ENCODE assay signal across 26 mouse cellular contexts in genomic region chr2:16459490-16459889, GRCm38 (mm10).
DNase-seq lines count a peak whose midpoint lies in the region; ATAC-seq lines count a peak whose summit lies in the region.
"Had no signal": no experiment of that assay in that cellular context is flagged by ENCODE, and none has a peak within 500 bp of the region (broad histone marks: within the 10 kb centered on the region; RNA-seq: fewer than 3 reads in every experiment).

No protein-coding gene starts in this region.

- no peaks in the 10 kb centered on the region for H3K9me3 ChIP-seq in forebrain, embryonic 14.5 days (replicated peaks; ENCODE audit: control insufficient read depth, low read length)
- H3K9me3 ChIP-seq in forebrain, embryonic 12.5 days: no peaks in the 10 kb centered on the region
- no peaks in the 10 kb centered on the region for H3K9me3 ChIP-seq in heart, embryonic 15.5 days (replicated peaks)
- H3K9me3 ChIP-seq: embryonic facial prominence, embryonic 15.5 days; G1E; hindbrain, embryonic 12.5 days; limb, embryonic 12.5 days had no signal

- H3K27ac ChIP-seq in forebrain, embryonic 14.5 days (ENCODE audit: low read depth, low read length): no peak overlapping the region
- no peak overlapping the region for H3K27ac ChIP-seq in forebrain, embryonic 12.5 days
- H3K27ac ChIP-seq in heart, embryonic 15.5 days: peak overlapping the region; percentile 16; the same call in 1 of the 2 replicates
- H3K27ac ChIP-seq: embryonic facial prominence, embryonic 15.5 days; hindbrain, embryonic 12.5 days; limb, embryonic 12.5 days had no signal

- intact Hi-C loops in heart, postnatal 25 days (cut with DNase I): no loop called here

- no peaks in the 10 kb centered on the region for H3K36me3 ChIP-seq in forebrain, embryonic 14.5 days (ENCODE audit: control insufficient read depth, insufficient read depth, low read length)
- H3K36me3 ChIP-seq in forebrain, embryonic 12.5 days (replicated peaks): no peaks in the 10 kb centered on the region
- no peaks in the 10 kb centered on the region for H3K36me3 ChIP-seq in heart, embryonic 15.5 days
- H3K36me3 ChIP-seq: embryonic facial prominence, embryonic 15.5 days; G1E; hindbrain, embryonic 12.5 days; limb, embryonic 12.5 days had no signal

- H3K4me3 ChIP-seq in forebrain, embryonic 14.5 days (ENCODE audit: low read depth, low read length): no peak overlapping the region
- no peak overlapping the region for H3K4me3 ChIP-seq in forebrain, embryonic 12.5 days (replicated peaks)
- H3K4me3 ChIP-seq in heart, embryonic 15.5 days: no peak overlapping the region
- H3K4me3 ChIP-seq: embryonic facial prominence, embryonic 15.5 days; hindbrain, embryonic 12.5 days; limb, embryonic 12.5 days had no signal

- 38% methylated on average over 1 of the region's 1 CpGs for WGBS in forebrain, embryonic 14.5 days
- 73% methylated on average over 1 of the region's 1 CpGs for WGBS in forebrain, embryonic 12.5 days
- 24% methylated on average over 1 of the region's 1 CpGs for WGBS in heart, embryonic 15.5 days

- no peak overlapping the region for H3K9ac ChIP-seq in forebrain, embryonic 14.5 days (ENCODE audit: low read length)
- H3K9ac ChIP-seq in forebrain, embryonic 12.5 days: no peak overlapping the region
- H3K9ac ChIP-seq in heart, embryonic 15.5 days: no peak overlapping the region
- H3K9ac ChIP-seq: embryonic facial prominence, embryonic 15.5 days; hindbrain, embryonic 12.5 days; limb, embryonic 12.5 days; liver, postnatal 0 days had no signal

- no peak overlapping the region for H3K4me2 ChIP-seq in forebrain, embryonic 14.5 days (ENCODE audit: low read length)
- no peak overlapping the region for H3K4me2 ChIP-seq in forebrain, embryonic 12.5 days
- no peak overlapping the region for H3K4me2 ChIP-seq in heart, embryonic 15.5 days
- H3K4me2 ChIP-seq: embryonic facial prominence, embryonic 15.5 days; hindbrain, embryonic 12.5 days; limb, embryonic 12.5 days; liver, embryonic 11.5 days; midbrain, embryonic 11.5 days had no signal

- ATAC-seq in forebrain, embryonic 14.5 days: no peak
- ATAC-seq in forebrain, embryonic 12.5 days (ENCODE audit: low FRiP score): no peak
- no peak for ATAC-seq in heart, embryonic 15.5 days (replicated peaks; ENCODE audit: insufficient number of reproducible peaks, insufficient read depth, low FRiP score, low read depth)
- ATAC-seq: liver, postnatal 0 days had no signal

- peak; percentile 20 for DNase-seq in forebrain, embryonic 14.5 days (ENCODE audit: low spot score)
- DNase-seq in heart, postnatal 25 days (ENCODE audit: low spot score): no peak
- DNase-seq in ES-CJ7 (ENCODE audit: low read depth, low spot score) (peak; percentile 11), ZHBTc4 (ENCODE audit: low read depth, low spot score) (peak; percentile 30)
- DNase-seq in adrenal gland, adult 2 months: no peak
- DNase-seq in ovary, adult 18-20 months (ENCODE audit: low spot score): no peak
- DNase-seq: adrenal gland, postnatal 25 days; cerebellum, adult 18-20 months; cerebellum, postnatal 36 days; embryo, embryonic 11 days; gastrocnemius, postnatal 36 days; kidney, adult 9 months; kidney, postnatal 14 days; layer of hippocampus, postnatal 36 days; liver, postnatal 0 days; lung, postnatal 10 days; thymus, adult 18-20 months; thymus, postnatal 4 days had no signal

- no peaks in the 10 kb centered on the region for H3K27me3 ChIP-seq in forebrain, embryonic 14.5 days (replicated peaks; ENCODE audit: control insufficient read depth, insufficient read depth, low read length)
- no peaks in the 10 kb centered on the region for H3K27me3 ChIP-seq in forebrain, embryonic 12.5 days
- H3K27me3 ChIP-seq in heart, embryonic 15.5 days: no peaks in the 10 kb centered on the region
- H3K27me3 ChIP-seq: embryonic facial prominence, embryonic 15.5 days; hindbrain, embryonic 12.5 days; limb, embryonic 12.5 days had no signal

- H3K4me1 ChIP-seq in forebrain, embryonic 14.5 days (ENCODE audit: control insufficient read depth, insufficient read depth, low read length): no peaks in the 10 kb centered on the region
- no peaks in the 10 kb centered on the region; the same call in 1 of the 2 replicates for H3K4me1 ChIP-seq in forebrain, embryonic 12.5 days
- H3K4me1 ChIP-seq in heart, embryonic 15.5 days (replicated peaks): peaks cover 19% of the 10 kb centered on the region
- H3K4me1 ChIP-seq: embryonic facial prominence, embryonic 15.5 days; hindbrain, embryonic 12.5 days had no signal

Comparison
In these comparisons a context has a peak if more than half of its experiments do, and no peak if none do; other contexts are left out.
1. DNase-seq: peak in forebrain, embryonic 14.5 days (single experiment), ES-CJ7 (single experiment) and ZHBTc4 (single experiment); none in heart, postnatal 25 days (single experiment), adrenal gland, adult 2 months (single experiment) and ovary, adult 18-20 months (single experiment).